Mouse (Mus musculus) heart, embryonic 13.5 days (tissue): Measurements from ENCODE around the gene Apba2. TPM values are rescaled to one million over a fixed set of nuclear protein-coding genes. Genes with fewer than 3 reads are reported as not detected.
A peak's percentile ranks its signal among the peaks of the same experiment; 100 is the strongest.

Source experiments
- ATAC-seq: fragments of 200-750 bp; cut with Nextera tagmentation; 2 replicates; pipeline ENCODE4 v1.8.0; 2017; ENCODE audit warnings: moderate TSS enrichment; ENCODE audit not compliant: insufficient number of reproducible peaks, low FRiP score, low TSS enrichment; ENCODE audit errors: extremely low read depth
- H3K27ac ChIP-seq: fragments of 300-500 bp; sonication (generic); replicated peaks from 2 replicates; pipeline ENCODE4 v1.5.1; 2015; ENCODE audit warnings: moderate library complexity, mild to moderate bottlenecking, inconsistent platforms
- H3K27me3 ChIP-seq: fragments of 300-500 bp; sonication (generic); replicated peaks from 2 replicates; pipeline ENCODE4 v1.6.1; 2015; ENCODE audit warnings: mild to moderate bottlenecking, inconsistent platforms
- H3K36me3 ChIP-seq: fragments of 300-500 bp; sonication (generic); 2 replicates; pipeline ENCODE4 v1.6.1; 2015; ENCODE audit warnings: mild to moderate bottlenecking, inconsistent platforms
- H3K4me1 ChIP-seq: fragments of 300-500 bp; sonication (generic); 2 replicates; pipeline ENCODE4 v1.6.1; 2015; ENCODE audit warnings: inconsistent platforms
- H3K4me2 ChIP-seq: fragments of 300-500 bp; sonication (generic); 2 replicates; pipeline ENCODE4 v1.6.1; 2015; ENCODE audit warnings: inconsistent platforms, mild to moderate bottlenecking, moderate library complexity
- H3K4me3 ChIP-seq: fragments of 300-500 bp; sonication (generic); 2 replicates; pipeline ENCODE4 v1.5.1; 2015; ENCODE audit warnings: moderate library complexity, mild to moderate bottlenecking, inconsistent platforms
- H3K9ac ChIP-seq: fragments of 300-500 bp; sonication (generic); 2 replicates; pipeline ENCODE4 v1.6.1; 2015; ENCODE audit warnings: inconsistent platforms, mild to moderate bottlenecking, moderate library complexity
- H3K9me3 ChIP-seq: fragments of 300-500 bp; sonication (generic); 2 replicates; pipeline ENCODE4 v1.6.1; 2016; ENCODE audit warnings: inconsistent platforms
- WGBS: fragments of 180-500 bp; shearing (Covaris S2); methylation state at CpG from one replicate; pipeline ENCODE4 v1.1.7; 2015; ENCODE audit warnings: mixed read lengths; 5-methylcytosine and 5-hydroxymethylcytosine counted together
- polyA plus RNA-seq: library from polyadenylated mRNA; unstranded; fragments of >200 nt; fragmentation: Nextera tagmentation; extraction: Ambion mirVana; gene quantifications from 2 replicates; pipeline ENCODE4 v1.2.1, GENCODE M21; 2015

Gene Apba2
- 0.55 and 1.3 TPM in 2 replicates for polyA plus RNA-seq

- H3K36me3 ChIP-seq, result no peaks in the 10 kb centered on the region
- peak within 1 kb of the TSS; percentile 70 for H3K9ac ChIP-seq
- H3K4me2 ChIP-seq, result peak within 1 kb of the TSS; percentile 86
- peaks cover 11% of the 10 kb centered on the region for H3K4me1 ChIP-seq
- peaks cover 60% of the 10 kb centered on the region for H3K27me3 ChIP-seq
- no peak for ATAC-seq
- under 1% methylated on average over 93 of the region's 96 CpGs for WGBS
- H3K27ac ChIP-seq, result no peak within 1 kb of the TSS
- 0 out of 2 replicates have a peak, but pooled peaks cover 7% of the 10 kb centered on the region for H3K9me3 ChIP-seq
- peak within 1 kb of the TSS; percentile 56 for H3K4me3 ChIP-seq
Observed at GRCm38 (mm10) chr7:64501536-64502270, at the start of gene Apba2. Gene Apba2, plus strand, starts transcription at chr7:64501706.

- Histone ChIP-seq H3K9ac (no peak overlapping the region), H3K27me3 (no peaks in the 10 kb centered on the region), H3K27ac (no peak overlapping the region), H3K4me2 (no peak overlapping the region), H3K9me3 (no peaks in the 10 kb centered on the region), H3K4me3 (no peak overlapping the region), H3K4me1 (no peaks in the 10 kb centered on the region), H3K36me3 (no peaks in the 10 kb centered on the region)
- WGBS, result 61% methylated on average over 5 of the region's 5 CpGs
- no peak for ATAC-seq
Observed at GRCm38 (mm10) chr7:64451861-64452382, 49.6 kb upstream of the Apba2 start.

- Histone ChIP-seq H3K9me3 (no peaks in the 10 kb centered on the region), H3K4me2 (no peak overlapping the region), H3K4me3 (no peak overlapping the region), H3K27ac (no peak overlapping the region), H3K36me3 (no peaks in the 10 kb centered on the region), H3K27me3 (no peaks in the 10 kb centered on the region), H3K4me1 (no peaks in the 10 kb centered on the region), H3K9ac (no peak overlapping the region)
- WGBS, result 69% methylated on average over 4 of the region's 4 CpGs
- no peak for ATAC-seq
Observed at GRCm38 (mm10) chr7:64452471-64453222, 48.9 kb upstream of the Apba2 start.

GRCm38 (mm10) chr7:64456176-64456575 is 45.3 kb upstream of the Apba2 start:
- no peak overlapping the region for H3K4me2 ChIP-seq
- no peak overlapping the region for H3K4me3 ChIP-seq
- WGBS, result 74% methylated on average over 4 of the region's 4 CpGs
- H3K27ac ChIP-seq, result no peak overlapping the region
- no peaks in the 10 kb centered on the region for H3K36me3 ChIP-seq
- ATAC-seq, result no peak
- no peak overlapping the region for H3K9ac ChIP-seq
- no peaks in the 10 kb centered on the region for H3K9me3 ChIP-seq
- H3K4me1 ChIP-seq, result no peaks in the 10 kb centered on the region
- no peaks in the 10 kb centered on the region for H3K27me3 ChIP-seq

- no peak for ATAC-seq
- no peak overlapping the region for H3K27ac ChIP-seq
- 0 out of 2 replicates have a peak, but pooled peaks cover under 1% of the 10 kb centered on the region for H3K9me3 ChIP-seq
- no peak overlapping the region for H3K9ac ChIP-seq
- whole genome bisulfite sequencing, result 42% methylated on average over 3 of the region's 3 CpGs
- H3K27me3 ChIP-seq, result no peaks in the 10 kb centered on the region
- H3K4me3 ChIP-seq, result no peak overlapping the region
- no peaks in the 10 kb centered on the region for H3K4me1 ChIP-seq
- H3K4me2 ChIP-seq, result no peak overlapping the region
- H3K36me3 ChIP-seq, result no peaks in the 10 kb centered on the region
Observed at GRCm38 (mm10) chr7:64456676-64457075, 44.8 kb upstream of the Apba2 start.

- Histone ChIP-seq H3K4me3 (no peak overlapping the region), H3K4me2 (no peak overlapping the region), H3K9ac (no peak overlapping the region), H3K27me3 (no peaks in the 10 kb centered on the region), H3K9me3 (0 out of 2 replicates have a peak, but pooled peaks cover 3% of the 10 kb centered on the region), H3K27ac (no peak overlapping the region), H3K36me3 (no peaks in the 10 kb centered on the region), H3K4me1 (no peaks in the 10 kb centered on the region)
- no peak for ATAC-seq
- 76% methylated on average over 2 of the region's 2 CpGs for WGBS
Observed at GRCm38 (mm10) chr7:64457811-64458210, 43.7 kb upstream of the Apba2 start.

- no peak overlapping the region for H3K4me2 ChIP-seq
- H3K4me1 ChIP-seq, result peaks cover 10% of the 10 kb centered on the region
- no peak overlapping the region for H3K9ac ChIP-seq
- H3K27ac ChIP-seq, result no peak overlapping the region
- no peak for ATAC-seq
- peaks cover 12% of the 10 kb centered on the region for H3K9me3 ChIP-seq
- peaks cover 22% of the 10 kb centered on the region for H3K27me3 ChIP-seq
- 32% methylated on average over 10 of the region's 10 CpGs for WGBS
- H3K4me3 ChIP-seq, result no peak overlapping the region
- no peaks in the 10 kb centered on the region for H3K36me3 ChIP-seq
Observed at GRCm38 (mm10) chr7:64497438-64497837, 4.1 kb upstream of the Apba2 start.

- Histone ChIP-seq H3K9ac (peak overlapping the region; percentile 70), H3K36me3 (no peaks in the 10 kb centered on the region), H3K27me3 (peaks cover 66% of the 10 kb centered on the region), H3K4me3 (peak overlapping the region; percentile 56), H3K9me3 (0 out of 2 replicates have a peak, but pooled peaks cover 1% of the 10 kb centered on the region), H3K27ac (no peak overlapping the region), H3K4me2 (peak overlapping the region; percentile 86), H3K4me1 (peaks cover 11% of the 10 kb centered on the region)
- 2% methylated on average over 40 of the region's 47 CpGs for WGBS
- no peak for ATAC-seq
Observed at GRCm38 (mm10) chr7:64502271-64503180, 1.0 kb downstream of the Apba2 start.

GRCm38 (mm10) chr7:64503641-64504040 is 2.1 kb downstream of the Apba2 start:
- H3K9me3 ChIP-seq, result no peaks in the 10 kb centered on the region
- no peak overlapping the region for H3K4me2 ChIP-seq
- no peak overlapping the region for H3K27ac ChIP-seq
- peaks cover 66% of the 10 kb centered on the region for H3K27me3 ChIP-seq
- no peak overlapping the region for H3K4me3 ChIP-seq
- peaks cover 11% of the 10 kb centered on the region for H3K4me1 ChIP-seq
- no peak for ATAC-seq
- no peak overlapping the region for H3K9ac ChIP-seq
- no peaks in the 10 kb centered on the region for H3K36me3 ChIP-seq
- 60% methylated on average over 6 of the region's 6 CpGs for WGBS

- Histone ChIP-seq H3K4me2 (no peak overlapping the region), H3K27ac (no peak overlapping the region), H3K9me3 (no peaks in the 10 kb centered on the region), H3K36me3 (no peaks in the 10 kb centered on the region), H3K27me3 (peaks cover 66% of the 10 kb centered on the region), H3K4me1 (peaks cover 11% of the 10 kb centered on the region), H3K4me3 (no peak overlapping the region), H3K9ac (no peak overlapping the region)
- WGBS, result 15% methylated on average over 7 of the region's 8 CpGs
- ATAC-seq, result no peak
Observed at GRCm38 (mm10) chr7:64504691-64505231, 3.3 kb downstream of the Apba2 start.
